Mouse (Mus musculus) midbrain, embryonic 15.5 days (tissue): ENCODE results near the gene Smox. TPM values are rescaled to one million over a fixed set of nuclear protein-coding genes. Genes with fewer than 3 reads are reported as not detected.
"Not testable (repeated sequence)": the region's sequence is repeated elsewhere in the genome, so short reads cannot be mapped to it uniquely, and the experiment has no call there.

ENCODE experiments used
- ATAC-seq: fragments of 200-750 bp; cut with Nextera tagmentation; replicated peaks from 2 replicates; pipeline ENCODE4 v1.8.0; 2017; ENCODE audit warnings: moderate TSS enrichment
- H3K27ac ChIP-seq: fragments of 300-500 bp; sonication (generic); 2 replicates; pipeline ENCODE4 v1.5.1; 2015; ENCODE audit warnings: mild to moderate bottlenecking, inconsistent platforms
- H3K27me3 ChIP-seq: fragments of 300-500 bp; sonication (generic); replicated peaks from 2 replicates; pipeline ENCODE4 v1.6.1; 2015; ENCODE audit warnings: inconsistent platforms
- H3K36me3 ChIP-seq: fragments of 300-500 bp; sonication (generic); replicated peaks from 2 replicates; pipeline ENCODE4 v1.6.1; 2015; ENCODE audit warnings: inconsistent platforms
- H3K4me1 ChIP-seq: fragments of 300-500 bp; sonication (generic); 2 replicates; pipeline ENCODE4 v1.6.1; 2015; ENCODE audit warnings: inconsistent platforms
- H3K4me2 ChIP-seq: fragments of 300-500 bp; sonication (generic); 2 replicates; pipeline ENCODE4 v1.6.1; 2015; ENCODE audit warnings: inconsistent platforms, mild to moderate bottlenecking, moderate library complexity
- H3K4me3 ChIP-seq: fragments of 300-500 bp; sonication (generic); 2 replicates; pipeline ENCODE4 v1.5.1; 2015; ENCODE audit warnings: mild to moderate bottlenecking, inconsistent platforms
- H3K9ac ChIP-seq: fragments of 300-500 bp; sonication (generic); 2 replicates; pipeline ENCODE4 v1.6.1; 2015; ENCODE audit warnings: mild to moderate bottlenecking, inconsistent platforms
- H3K9me3 ChIP-seq: fragments of 300-500 bp; sonication (generic); 2 replicates; pipeline ENCODE4 v1.6.1; 2016; ENCODE audit warnings: inconsistent platforms
- WGBS: fragments of 180-500 bp; shearing (Covaris S2); methylation state at CpG from one replicate; pipeline ENCODE4 v1.1.7; 2015; ENCODE audit warnings: mixed read lengths; 5-methylcytosine and 5-hydroxymethylcytosine counted together
- polyA plus RNA-seq: library from polyadenylated mRNA; unstranded; fragments of >200 nt; fragmentation: Nextera tagmentation; extraction: Ambion mirVana; gene quantifications from 2 replicates; pipeline ENCODE4 v1.2.1, GENCODE M21; 2015

Smox gene
- polyA plus RNA-seq, 1 experiment from 2014 or later: 49.0 TPM

- Histone ChIP-seq H3K9ac (no peak overlapping the region), H3K4me3 (no peak overlapping the region), H3K4me1 (no peaks in the 10 kb centered on the region), H3K27me3 (no peaks in the 10 kb centered on the region), H3K4me2 (no peak overlapping the region), H3K36me3 (no peaks in the 10 kb centered on the region), H3K27ac (no peak overlapping the region), H3K9me3 (no peaks in the 10 kb centered on the region)
- 81% methylated on average over 2 of the region's 2 CpGs for WGBS
- ATAC-seq: no peak
Measured at GRCm38 (mm10) chr2:131466732-131467131, 24.6 kb upstream of the Smox start.

DNA sequence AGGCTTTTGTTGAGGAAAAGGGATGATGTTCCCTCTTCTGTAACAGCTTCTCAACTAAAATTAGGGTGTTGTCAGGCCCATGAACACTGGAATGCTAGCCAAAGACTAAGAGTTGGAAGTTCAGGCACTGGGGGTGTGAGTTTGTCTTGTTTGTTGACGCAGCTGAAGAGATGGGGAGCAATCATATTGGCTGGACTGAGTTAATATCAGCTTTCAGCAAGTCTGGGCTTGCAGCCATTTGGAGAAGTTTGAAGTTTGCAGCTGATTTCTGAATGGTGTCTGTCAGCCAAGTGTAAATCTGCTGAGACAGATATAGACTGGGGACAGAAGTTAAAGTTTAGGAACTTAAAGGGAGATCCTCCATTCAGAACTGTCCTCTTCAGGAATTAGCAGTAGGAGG, 21.4 kb upstream of the Smox start:
- no peaks in the 10 kb centered on the region for H3K9me3 ChIP-seq
- no peaks in the 10 kb centered on the region for H3K36me3 ChIP-seq
- H3K4me1 ChIP-seq: no peaks in the 10 kb centered on the region
- no peak overlapping the region for H3K4me2 ChIP-seq
- no peak for ATAC-seq
- H3K27ac ChIP-seq: no peak overlapping the region
- H3K27me3 ChIP-seq: no peaks in the 10 kb centered on the region
- WGBS: 73% methylated on average over 1 of the region's 1 CpGs
- no peak overlapping the region for H3K9ac ChIP-seq
- H3K4me3 ChIP-seq: no peak overlapping the region

DNA sequence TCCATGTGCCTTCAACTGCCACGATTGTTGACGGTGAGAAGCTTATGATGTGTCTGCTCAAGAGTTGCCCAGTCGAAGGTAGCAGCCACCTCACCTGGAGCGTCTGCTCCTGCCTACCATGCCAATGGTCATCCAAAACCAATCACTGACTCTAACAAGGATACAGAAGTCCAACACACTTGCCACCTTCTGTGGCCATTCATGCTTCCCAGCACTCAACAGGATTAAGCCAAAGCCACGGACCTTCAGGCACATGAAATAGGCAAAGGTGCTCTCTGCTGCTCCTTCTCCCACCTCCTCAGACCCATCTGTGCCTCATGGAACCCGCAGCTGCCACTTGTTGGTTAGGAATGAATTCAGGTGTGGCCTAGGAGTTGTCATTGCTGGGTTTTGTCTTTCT, 17.5 kb upstream of the Smox start:
- Histone ChIP-seq H3K4me3 (no peak overlapping the region), H3K4me1 (no peaks in the 10 kb centered on the region), H3K36me3 (no peaks in the 10 kb centered on the region), H3K9me3 (no peaks in the 10 kb centered on the region), H3K9ac (no peak overlapping the region), H3K27me3 (no peaks in the 10 kb centered on the region), H3K4me2 (no peak overlapping the region), H3K27ac (no peak overlapping the region)
- ATAC-seq: no peak
- WGBS: 83% methylated on average over 6 of the region's 6 CpGs

DNA sequence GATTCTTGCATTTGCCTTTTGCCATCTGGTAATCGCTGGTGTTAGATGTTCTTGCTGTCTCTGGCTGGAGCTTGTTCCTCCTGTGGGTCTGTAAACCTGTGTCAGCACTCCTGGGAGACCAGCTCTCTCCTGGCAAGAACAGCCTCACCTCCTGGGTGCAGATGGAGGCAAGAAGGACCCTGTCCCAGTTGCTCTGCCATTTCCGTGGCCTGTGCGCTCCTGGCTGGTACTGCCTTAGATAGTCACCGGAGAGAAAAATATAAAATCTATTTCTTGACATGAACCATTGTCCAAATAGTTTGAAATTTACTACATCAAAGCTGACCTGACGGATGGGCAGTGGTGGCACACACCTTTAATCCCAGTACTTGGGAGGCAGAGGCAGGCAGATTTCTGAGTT, 14.2 kb upstream of the Smox start:
- not testable (repeated sequence) for H3K4me2 ChIP-seq, H3K9ac ChIP-seq, H3K4me3 ChIP-seq, H3K27me3 ChIP-seq, H3K4me1 ChIP-seq, H3K36me3 ChIP-seq, H3K9me3 ChIP-seq, ATAC-seq, H3K27ac ChIP-seq
- 95% methylated on average over 5 of the region's 5 CpGs for WGBS

DNA sequence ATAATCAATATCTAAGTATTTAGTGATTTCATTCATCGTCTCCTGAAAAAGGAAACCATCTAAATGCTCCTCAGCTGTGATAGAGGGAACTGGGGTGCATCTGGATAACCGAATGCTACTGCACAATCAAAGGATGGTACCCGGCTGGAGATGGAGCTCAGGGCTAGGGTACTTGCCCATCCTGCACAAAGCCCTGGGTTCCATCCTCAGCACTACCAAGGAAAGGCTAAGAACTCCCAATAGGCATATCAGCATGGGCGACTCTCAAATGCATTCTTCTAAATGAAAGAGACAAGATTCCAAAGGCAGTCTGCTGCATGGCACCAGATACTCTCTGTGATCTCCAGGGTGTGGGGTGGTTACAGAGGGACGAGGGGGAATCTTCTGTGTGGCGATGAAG, 13.4 kb upstream of the Smox start:
- H3K9ac ChIP-seq: no peak overlapping the region
- 88% methylated on average over 6 of the region's 6 CpGs for WGBS
- no peak overlapping the region for H3K4me2 ChIP-seq
- H3K27me3 ChIP-seq: no peaks in the 10 kb centered on the region
- no peak overlapping the region for H3K27ac ChIP-seq
- no peaks in the 10 kb centered on the region for H3K36me3 ChIP-seq
- no peak for ATAC-seq
- H3K9me3 ChIP-seq: 0 out of 2 replicates have a peak, but pooled peaks cover 4% of the 10 kb centered on the region
- no peak overlapping the region for H3K4me3 ChIP-seq
- no peaks in the 10 kb centered on the region for H3K4me1 ChIP-seq

GRCm38 (mm10) chr2:131478349-131478748, 12.9 kb upstream of the Smox start:
- H3K36me3 ChIP-seq: no peaks in the 10 kb centered on the region

DNA sequence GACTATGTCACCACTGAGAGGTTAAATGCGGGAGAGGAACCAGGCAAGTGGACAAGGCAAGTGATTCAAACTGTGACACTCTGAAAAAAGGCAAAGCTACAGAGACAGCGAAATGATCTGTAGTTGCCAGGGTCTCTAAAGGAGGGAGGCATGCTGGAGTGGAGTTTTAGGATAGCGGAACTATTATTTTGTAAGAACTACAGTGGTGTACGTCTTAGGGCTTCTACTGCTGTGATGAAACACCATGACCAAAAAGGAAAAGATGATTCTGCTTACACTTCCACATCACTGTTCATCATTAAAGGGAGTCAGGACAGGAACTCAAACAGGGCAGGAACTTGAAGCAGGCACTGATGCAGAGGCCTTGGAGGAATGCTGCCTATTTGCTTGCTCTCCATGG, 12.4 kb upstream of the Smox start:
- no peak overlapping the region for H3K4me2 ChIP-seq
- no peaks in the 10 kb centered on the region for H3K4me1 ChIP-seq
- no peaks in the 10 kb centered on the region for H3K36me3 ChIP-seq
- H3K27me3 ChIP-seq: no peaks in the 10 kb centered on the region
- no peak overlapping the region for H3K27ac ChIP-seq
- H3K9me3 ChIP-seq: 0 out of 2 replicates have a peak, but pooled peaks cover 4% of the 10 kb centered on the region
- ATAC-seq: no peak
- H3K4me3 ChIP-seq: no peak overlapping the region
- no peak overlapping the region for H3K9ac ChIP-seq
- WGBS: 92% methylated on average over 4 of the region's 4 CpGs

More at GRCm38 (mm10) chr2:131478349-131478748, 12.9 kb upstream of the Smox start:
- H3K27me3 ChIP-seq: no peaks in the 10 kb centered on the region
- no peak for ATAC-seq
- H3K4me1 ChIP-seq: no peaks in the 10 kb centered on the region
- no peak overlapping the region for H3K9ac ChIP-seq
- H3K27ac ChIP-seq: no peak overlapping the region
- no peak overlapping the region for H3K4me2 ChIP-seq
- H3K9me3 ChIP-seq: 0 out of 2 replicates have a peak, but pooled peaks cover 4% of the 10 kb centered on the region
- no peak overlapping the region for H3K4me3 ChIP-seq
- 85% methylated on average over 8 of the region's 8 CpGs for WGBS

DNA sequence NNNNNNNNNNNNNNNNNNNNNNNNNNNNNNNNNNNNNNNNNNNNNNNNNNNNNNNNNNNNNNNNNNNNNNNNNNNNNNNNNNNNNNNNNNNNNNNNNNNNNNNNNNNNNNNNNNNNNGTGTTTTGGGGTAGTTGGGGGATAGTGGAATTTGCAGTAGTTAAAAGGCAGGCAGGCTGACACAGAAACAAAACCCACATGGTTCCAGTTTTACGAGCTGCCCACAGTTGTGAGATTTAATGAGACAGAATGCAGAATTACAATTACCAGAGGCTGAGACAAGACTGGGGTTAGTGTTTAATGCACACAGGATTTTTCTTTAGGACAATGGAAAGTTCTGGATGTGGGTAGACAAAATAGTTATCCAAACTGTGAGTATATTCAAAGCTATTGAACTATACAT, 9.6 kb upstream of the Smox start:
- H3K4me3 ChIP-seq: no peak overlapping the region
- 0 out of 2 replicates have a peak, but pooled peaks cover 4% of the 10 kb centered on the region for H3K9me3 ChIP-seq
- H3K9ac ChIP-seq: no peak overlapping the region
- H3K4me1 ChIP-seq: no peaks in the 10 kb centered on the region
- no peak overlapping the region for H3K4me2 ChIP-seq
- no peaks in the 10 kb centered on the region for H3K27me3 ChIP-seq
- H3K27ac ChIP-seq: no peak overlapping the region
- 63% methylated on average over 1 of the region's 1 CpGs for WGBS
- ATAC-seq: no peak
- no peaks in the 10 kb centered on the region for H3K36me3 ChIP-seq

DNA sequence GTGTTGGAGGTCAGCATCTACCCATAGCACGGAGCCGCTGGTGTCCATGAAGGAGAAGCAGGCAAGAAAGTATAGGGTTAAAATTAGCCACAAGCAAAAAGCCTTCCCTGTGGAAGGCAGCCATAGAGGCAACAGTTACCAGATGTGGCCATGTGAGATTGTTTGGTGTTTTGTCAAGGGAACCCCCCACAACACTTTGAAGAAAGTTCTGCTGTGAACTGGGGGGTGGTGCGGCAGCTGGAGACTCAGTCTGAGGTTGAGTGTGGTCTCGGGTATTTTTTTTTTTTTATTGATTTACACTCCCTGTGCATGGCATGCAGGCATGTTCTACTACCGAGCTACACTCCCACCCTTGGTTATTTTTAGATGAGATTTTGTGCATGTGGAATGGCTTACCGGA, 8.8 kb upstream of the Smox start:
- Histone ChIP-seq H3K9ac (no peak overlapping the region), H3K36me3 (no peaks in the 10 kb centered on the region), H3K27ac (no peak overlapping the region), H3K4me2 (no peak overlapping the region), H3K4me1 (no peaks in the 10 kb centered on the region), H3K27me3 (no peaks in the 10 kb centered on the region), H3K4me3 (no peak overlapping the region), H3K9me3 (0 out of 2 replicates have a peak, but pooled peaks cover 4% of the 10 kb centered on the region)
- WGBS: 89% methylated on average over 6 of the region's 6 CpGs
- no peak for ATAC-seq

DNA sequence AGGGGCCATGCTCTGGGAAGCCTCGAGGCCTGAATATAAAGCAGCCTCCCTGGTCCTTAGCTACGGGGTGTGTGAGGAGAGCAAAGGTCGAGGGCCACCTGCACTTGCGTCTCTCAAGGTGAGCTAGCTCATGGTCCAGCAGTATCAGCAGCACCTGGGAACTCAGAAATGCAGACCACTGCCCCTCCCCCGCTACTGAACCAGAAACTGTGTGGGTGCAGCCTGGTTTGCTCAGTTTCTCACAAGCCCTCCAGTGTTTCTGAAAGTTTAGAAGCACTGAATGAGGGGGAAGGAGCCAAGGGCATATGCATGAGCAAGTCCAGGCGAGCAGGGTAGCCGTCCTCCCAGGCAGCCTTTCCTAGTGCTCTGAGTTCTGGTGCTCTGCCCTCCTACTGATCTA, 7.7 kb upstream of the Smox start:
- Histone ChIP-seq H3K4me1 (no peaks in the 10 kb centered on the region), H3K27me3 (no peaks in the 10 kb centered on the region), H3K27ac (no peak overlapping the region), H3K9ac (no peak overlapping the region), H3K4me3 (no peak overlapping the region), H3K36me3 (no peaks in the 10 kb centered on the region), H3K4me2 (no peak overlapping the region), H3K9me3 (0 out of 2 replicates have a peak, but pooled peaks cover 4% of the 10 kb centered on the region)
- ATAC-seq: no peak
- 75% methylated on average over 7 of the region's 7 CpGs for WGBS

- WGBS: 88% methylated on average over 6 of the region's 6 CpGs
- Histone ChIP-seq H3K9ac (no peak overlapping the region), H3K4me3 (no peak overlapping the region), H3K27me3 (no peaks in the 10 kb centered on the region), H3K4me2 (no peak overlapping the region), H3K36me3 (no peaks in the 10 kb centered on the region), H3K27ac (no peak overlapping the region), H3K9me3 (0 out of 2 replicates have a peak, but pooled peaks cover 1% of the 10 kb centered on the region), H3K4me1 (no peaks in the 10 kb centered on the region)
- ATAC-seq: no peak
Measured at GRCm38 (mm10) chr2:131484182-131484581, 7.1 kb upstream of the Smox start.

- Histone ChIP-seq H3K27ac (no peak overlapping the region), H3K4me2 (no peak overlapping the region), H3K36me3 (no peaks in the 10 kb centered on the region), H3K4me3 (no peak overlapping the region), H3K9ac (no peak overlapping the region), H3K4me1 (no peaks in the 10 kb centered on the region), H3K27me3 (no peaks in the 10 kb centered on the region), H3K9me3 (no peaks in the 10 kb centered on the region)
- WGBS: 91% methylated on average over 15 of the region's 15 CpGs
- ATAC-seq: no peak
Measured at GRCm38 (mm10) chr2:131485126-131485525, 6.2 kb upstream of the Smox start.

DNA sequence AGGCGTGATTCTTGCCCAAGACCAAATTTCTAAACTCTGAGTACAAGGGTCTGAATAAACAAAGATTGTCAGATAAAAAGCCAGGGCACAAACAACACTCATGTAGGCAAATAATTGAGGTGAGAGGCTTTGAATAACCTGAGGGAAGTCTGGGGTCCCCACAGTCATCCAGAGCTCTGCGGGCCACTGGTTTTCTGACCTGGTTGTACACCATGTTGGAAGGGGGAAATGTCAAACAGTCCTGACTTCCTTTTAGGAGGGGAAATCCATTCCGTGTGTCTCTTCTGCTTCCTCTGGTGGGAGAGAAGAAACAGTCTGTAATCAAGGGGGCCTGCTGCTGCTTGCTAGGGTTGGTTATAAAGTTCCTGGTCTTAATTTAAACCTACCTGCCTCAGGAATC, 5.2 kb upstream of the Smox start:
- Histone ChIP-seq H3K27me3 (no peaks in the 10 kb centered on the region), H3K4me1 (no peaks in the 10 kb centered on the region), H3K9ac (no peak overlapping the region), H3K9me3 (no peaks in the 10 kb centered on the region), H3K36me3 (no peaks in the 10 kb centered on the region), H3K4me2 (no peak overlapping the region), H3K4me3 (no peak overlapping the region), H3K27ac (no peak overlapping the region)
- no peak for ATAC-seq
- WGBS: 92% methylated on average over 3 of the region's 3 CpGs
